Mouse (Mus musculus) B cell, adult 67 days (primary cell): ENCODE results near the gene Vmac. TPM values are rescaled to one million over a fixed set of nuclear protein-coding genes. Genes with fewer than 3 reads are reported as not detected.

Experiments used
- total RNA-seq, 2 experiments: library from RNA; stranded (reverse); gene quantifications; 4 replicates each; pipeline ENCODE4 v1.2.4; 2023

The Vmac gene
- total RNA-seq: 10 to 100 TPM; 11.7 to 14.8 TPM

GRCm38 (mm10) chr17:56717363-56718058, at the start of gene Vmac, which contains the start of gene Ndufa11:
TSS of gene Vmac (minus strand) at chr17:56718022.
TSS of gene Ndufa11 (plus strand) at chr17:56717767.

GRCm38 (mm10) chr17:56764474-56765354, 46.9 kb upstream of the Vmac start, which contains the start of gene Dus3l:
TSS of gene Dus3l (plus strand) at chr17:56764757.

GRCm38 (mm10) chr17:56757416-56758123, 39.7 kb upstream of the Vmac start, which contains the start of gene Nrtn:
TSS of gene Nrtn (minus strand) at chr17:56757530.

GRCm38 (mm10) chr17:56672941-56673646, 44.7 kb downstream of the Vmac start, which contains the start of gene Ranbp3:
TSS of gene Ranbp3 (plus strand) at chr17:56673294.

Other genes starting within 250 kb of the Vmac start
- 10 to 100 TPM; 15.0 to 15.7 TPM for gene Ptprs, start 241.5 kb downstream of the Vmac start, total RNA-seq
- gene Znrf4, start 205.6 kb downstream of the Vmac start, total RNA-seq: not detected
- 10 to 100 TPM; 12.4 to 13.1 TPM for gene Gm20219, start 163.6 kb downstream of the Vmac start, total RNA-seq
- gene Safb2, start 133.4 kb downstream of the Vmac start, total RNA-seq: 100 to 1,000 TPM; 496 to 594 TPM
- 100 to 1,000 TPM; 265 to 320 TPM for gene Safb, start 133.2 kb downstream of the Vmac start, total RNA-seq
- gene 2410015M20Rik, start 108.3 kb downstream of the Vmac start, total RNA-seq: 100 to 1,000 TPM in 1 of 2 experiments, 10 to 100 TPM in 1; 91.5 to 106 TPM
- 1,000 to 10,000 TPM; 1,417 to 1,463 TPM for gene Rpl36, start 104.6 kb downstream of the Vmac start, total RNA-seq
- 10 to 100 TPM; 51.5 to 54.6 TPM for gene Lonp1, start 91.1 kb downstream of the Vmac start, total RNA-seq
- gene Catsperd, start 89.9 kb downstream of the Vmac start, total RNA-seq: under 1 TPM in 1 of 2 experiments, not detected in 1; 0.49 TPM
- 100 to 1,000 TPM; 108 to 112 TPM for gene Ranbp3, start 44.7 kb downstream of the Vmac start, total RNA-seq
- 10 to 100 TPM; 62.9 to 66.3 TPM for gene Ndufa11, start 255 bp downstream of the Vmac start, total RNA-seq
- gene Nrtn, start 39.5 kb upstream of the Vmac start, total RNA-seq: not detected
- 10 to 100 TPM; 83.2 to 86.6 TPM for gene Dus3l, start 46.7 kb upstream of the Vmac start, total RNA-seq
- gene Prr22, start 52.2 kb upstream of the Vmac start, total RNA-seq: 1 to 10 TPM in 1 of 2 experiments, under 1 TPM in 1; 0.65 to 1.7 TPM
- gene Rfx2, start 113.0 kb upstream of the Vmac start, total RNA-seq: 10 to 100 TPM in 1 of 2 experiments, 1 to 10 TPM in 1; 7.3 to 12.0 TPM
- gene Acsbg2, start 156.4 kb upstream of the Vmac start, total RNA-seq: not detected
- gene 1700061G19Rik, start 157.5 kb upstream of the Vmac start, total RNA-seq: not detected
- gene Mllt1, start 217.4 kb upstream of the Vmac start, total RNA-seq: 10 to 100 TPM; 37.1 to 41.8 TPM